Mouse (Mus musculus) megakaryocyte, embryonic 14.5 days (primary cell): ENCODE measurements around the gene Scfd2.

Source experiments
- FLI1 ChIP-seq: IDR thresholded peaks from 2 replicates; pipeline ENCODE4 v1.6.1; 2012; ENCODE audit warnings: low read length, inconsistent platforms, mixed read lengths
- GATA1 ChIP-seq: IDR thresholded peaks from 3 replicates; pipeline ENCODE4 v1.6.1; 2012; ENCODE audit warnings: mixed read lengths, low read length, inconsistent platforms, borderline replicate concordance

DNA sequence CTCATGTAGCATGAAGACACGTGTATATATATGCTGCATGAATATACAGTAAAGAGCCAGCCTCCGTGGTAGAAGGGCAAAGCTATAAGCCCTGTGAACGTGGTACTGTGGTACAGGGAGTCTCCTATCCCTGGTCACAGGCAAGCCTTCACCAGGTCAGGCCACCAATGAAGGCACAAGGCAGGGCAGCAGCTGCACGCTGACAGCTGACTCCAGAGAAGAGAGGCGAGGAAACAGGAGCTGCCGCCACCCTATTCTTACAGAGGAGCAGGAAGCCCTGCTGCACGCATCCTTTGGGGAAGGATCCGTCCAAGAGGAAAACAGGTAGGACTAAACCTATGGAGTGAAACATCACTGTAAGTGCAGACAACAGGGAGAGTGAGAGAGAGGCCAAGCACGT lies 76.5 kb downstream of the Scfd2 start:
- no peak for TF ChIP-seq GATA1
- no peak for TF ChIP-seq FLI1
